Mouse (Mus musculus) erythroblast, embryonic 14.5 days (primary cell): ENCODE data around the gene Chsy1.

ENCODE experiments used
- GATA1 ChIP-seq: IDR thresholded peaks from 2 replicates; pipeline ENCODE4 v1.6.1; 2012; ENCODE audit warnings: low read length, inconsistent platforms, mixed read lengths
- TAL1 ChIP-seq: IDR thresholded peaks from 3 replicates; pipeline ENCODE4 v1.6.1; 2012; ENCODE audit warnings: low read length, inconsistent platforms, mixed read lengths

DNA sequence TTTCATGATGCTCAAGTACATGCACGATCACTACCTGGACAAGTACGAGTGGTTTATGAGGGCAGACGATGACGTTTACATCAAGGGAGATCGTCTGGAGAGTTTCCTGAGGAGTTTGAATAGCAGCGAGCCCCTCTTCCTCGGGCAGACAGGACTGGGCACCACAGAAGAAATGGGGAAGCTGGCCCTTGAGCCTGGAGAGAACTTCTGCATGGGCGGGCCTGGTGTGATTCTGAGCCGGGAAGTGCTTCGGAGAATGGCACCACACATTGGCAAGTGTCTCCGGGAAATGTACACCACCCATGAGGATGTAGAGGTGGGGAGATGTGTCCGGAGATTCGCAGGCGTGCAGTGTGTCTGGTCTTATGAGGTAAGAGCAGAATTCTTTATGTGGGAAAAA, 16.1 kb downstream of the Chsy1 start:
- TF ChIP-seq GATA1, result no peak
- no peak for TF ChIP-seq TAL1
